Mouse (Mus musculus): ENCODE results near the gene Apobec1.
A peak's percentile ranks its signal among the peaks of the same experiment; 100 is the strongest.
"Not testable (repeated sequence)": the region's sequence is repeated elsewhere in the genome, so short reads cannot be mapped to it uniquely, and the experiment has no call there.

Apobec1 gene

GRCm38 (mm10) chr6:122602242-122602991 lies at the start of gene Apobec1:
TSS of gene Apobec1 (minus strand) at chr6:122602444.
- peak; percentile 80 for DNase-seq (ENCODE audit: low spot score)

GRCm38 (mm10) chr6:122650398-122650980 lies 48.2 kb upstream of the Apobec1 start:
- no peak for DNase-seq (ENCODE audit: low spot score)

GRCm38 (mm10) chr6:122649903-122650302 lies 47.7 kb upstream of the Apobec1 start:
- DNase-seq (ENCODE audit: low spot score), result no peak

- not testable (repeated sequence) for DNase-seq (ENCODE audit: low spot score)
Measured at GRCm38 (mm10) chr6:122644196-122644595, 42.0 kb upstream of the Apobec1 start.

GRCm38 (mm10) chr6:122637566-122637965 lies 35.3 kb upstream of the Apobec1 start:
- not testable (repeated sequence) for DNase-seq (ENCODE audit: low spot score)

GRCm38 (mm10) chr6:122636666-122637065 lies 34.4 kb upstream of the Apobec1 start:
- no peak for DNase-seq (ENCODE audit: low spot score)

- DNase-seq (ENCODE audit: low spot score), result no peak
Measured at GRCm38 (mm10) chr6:122635315-122635714, 33.1 kb upstream of the Apobec1 start.

GRCm38 (mm10) chr6:122633411-122633810 lies 31.2 kb upstream of the Apobec1 start:
- DNase-seq (ENCODE audit: low spot score), result peak; percentile 57

- DNase-seq (ENCODE audit: low spot score), result no peak
Measured at GRCm38 (mm10) chr6:122627469-122628108, 25.3 kb upstream of the Apobec1 start.

- DNase-seq (ENCODE audit: low spot score), result no peak
Measured at GRCm38 (mm10) chr6:122626110-122626509, 23.9 kb upstream of the Apobec1 start, which contains the start of gene Dppa3. TSS of gene Dppa3 (plus strand) at chr6:122626410.

- DNase-seq (ENCODE audit: low spot score), result no peak
Measured at GRCm38 (mm10) chr6:122625156-122625555, 22.9 kb upstream of the Apobec1 start.

GRCm38 (mm10) chr6:122624480-122624879 lies 22.2 kb upstream of the Apobec1 start:
- DNase-seq (ENCODE audit: low spot score), result no peak

- no peak for DNase-seq (ENCODE audit: low spot score)
Measured at GRCm38 (mm10) chr6:122621066-122621465, 18.8 kb upstream of the Apobec1 start.

- no peak for DNase-seq (ENCODE audit: low spot score)
Measured at GRCm38 (mm10) chr6:122616022-122616421, 13.8 kb upstream of the Apobec1 start.

- DNase-seq (ENCODE audit: low spot score), result no peak
Measured at GRCm38 (mm10) chr6:122614047-122614446, 11.8 kb upstream of the Apobec1 start.

GRCm38 (mm10) chr6:122612426-122612825 lies 10.2 kb upstream of the Apobec1 start:
- DNase-seq (ENCODE audit: low spot score), result no peak

GRCm38 (mm10) chr6:122609771-122610170 lies 7.5 kb upstream of the Apobec1 start, which contains the start of gene Gdf3:
TSS of gene Gdf3 (minus strand) at chr6:122610087.
- no peak for DNase-seq (ENCODE audit: low spot score)

- no peak for DNase-seq (ENCODE audit: low spot score)
Measured at GRCm38 (mm10) chr6:122609377-122609728, 7.1 kb upstream of the Apobec1 start.

- no peak for DNase-seq (ENCODE audit: low spot score)
Measured at GRCm38 (mm10) chr6:122608434-122609376, 6.5 kb upstream of the Apobec1 start.

- DNase-seq (ENCODE audit: low spot score), result no peak
Measured at GRCm38 (mm10) chr6:122607700-122608099, 5.5 kb upstream of the Apobec1 start.

GRCm38 (mm10) chr6:122606661-122607060 lies 4.4 kb upstream of the Apobec1 start:
- no peak for DNase-seq (ENCODE audit: low spot score)

- no peak for DNase-seq (ENCODE audit: low spot score)
Measured at GRCm38 (mm10) chr6:122605483-122605882, 3.2 kb upstream of the Apobec1 start.

Measured in embryo, embryonic 10 days (tissue).